Mouse (Mus musculus) layer of hippocampus, postnatal 10 days (tissue): ENCODE measurements around the gene Arhgef28. TPM values are rescaled to one million over a fixed set of nuclear protein-coding genes. Genes with fewer than 3 reads are reported as not detected.

Source experiments
- DNase-seq, 2 experiments: peaks; one replicate each; pipeline ENCODE4 v3.0.0; 2021; ENCODE audit warnings: low spot score in 2 of 2
- total RNA-seq, 2 experiments: library from RNA; stranded (reverse); gene quantifications; 2 replicates each; pipeline ENCODE4 v1.2.3; 2021

Arhgef28 gene
- total RNA-seq, 2 experiments from 2014 or later = 76.3 to 80.5 TPM

DNA sequence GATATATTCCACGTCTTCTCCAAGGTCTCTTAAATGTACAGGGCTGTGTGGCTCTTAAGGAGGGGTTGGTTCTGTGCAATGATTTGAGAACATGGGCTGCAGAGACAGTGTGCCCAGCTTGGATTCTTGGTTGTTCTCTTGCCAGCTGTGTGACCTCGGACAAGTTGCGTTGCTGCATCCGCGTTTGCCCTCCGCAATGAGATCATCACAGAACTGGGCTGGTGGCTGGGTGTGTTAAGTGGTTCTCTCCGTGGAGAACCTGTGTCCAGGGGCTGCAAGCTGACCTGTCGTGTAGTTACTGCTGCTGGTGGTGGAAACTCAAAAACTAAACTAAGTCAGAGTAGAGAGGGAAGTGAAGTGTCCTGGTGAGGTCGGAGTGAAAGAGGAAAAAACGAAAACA lies 279.9 kb downstream of the Arhgef28 start:
- DNase-seq = no peak

DNA sequence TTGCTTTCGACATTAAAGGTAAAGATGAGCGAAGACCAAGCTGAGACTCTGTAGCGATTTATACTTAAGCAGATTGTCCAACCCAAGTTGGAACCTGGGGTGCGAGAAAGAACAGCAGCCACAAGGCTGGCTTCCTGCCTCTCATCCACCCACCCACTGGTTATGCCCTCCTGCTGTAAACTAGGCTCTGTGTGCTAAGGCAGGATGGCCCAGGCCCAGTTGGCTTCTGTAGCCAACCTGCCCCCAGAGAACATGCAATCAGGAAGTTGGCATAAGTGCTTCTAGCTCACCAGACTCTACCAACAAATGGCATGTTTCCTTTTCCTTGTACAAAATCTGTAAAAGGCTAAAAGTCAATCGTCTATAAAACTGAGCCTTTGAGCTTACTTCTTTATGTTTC lies 283.2 kb downstream of the Arhgef28 start:
- peak; percentile 45 to 53 for DNase-seq

DNA sequence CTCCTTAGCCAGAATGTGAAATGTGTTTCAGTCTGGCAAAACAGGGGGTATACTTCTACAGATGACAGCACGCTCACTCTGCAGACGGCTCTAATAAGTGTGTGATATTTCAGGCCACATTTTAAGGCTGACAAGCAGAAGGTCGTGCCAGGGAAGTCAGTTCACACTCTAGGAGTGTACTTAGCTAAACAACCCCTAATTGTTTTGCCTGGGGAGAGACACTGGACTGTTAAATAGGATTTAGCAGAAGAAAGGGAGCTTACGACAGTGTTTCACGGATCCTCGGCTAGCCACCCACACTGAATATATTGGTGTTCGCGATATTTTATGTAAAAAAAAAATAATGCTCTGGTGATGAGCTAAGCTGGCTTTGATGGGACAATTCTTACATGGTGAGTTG lies 286.6 kb downstream of the Arhgef28 start:
- DNase-seq = no peak

DNA sequence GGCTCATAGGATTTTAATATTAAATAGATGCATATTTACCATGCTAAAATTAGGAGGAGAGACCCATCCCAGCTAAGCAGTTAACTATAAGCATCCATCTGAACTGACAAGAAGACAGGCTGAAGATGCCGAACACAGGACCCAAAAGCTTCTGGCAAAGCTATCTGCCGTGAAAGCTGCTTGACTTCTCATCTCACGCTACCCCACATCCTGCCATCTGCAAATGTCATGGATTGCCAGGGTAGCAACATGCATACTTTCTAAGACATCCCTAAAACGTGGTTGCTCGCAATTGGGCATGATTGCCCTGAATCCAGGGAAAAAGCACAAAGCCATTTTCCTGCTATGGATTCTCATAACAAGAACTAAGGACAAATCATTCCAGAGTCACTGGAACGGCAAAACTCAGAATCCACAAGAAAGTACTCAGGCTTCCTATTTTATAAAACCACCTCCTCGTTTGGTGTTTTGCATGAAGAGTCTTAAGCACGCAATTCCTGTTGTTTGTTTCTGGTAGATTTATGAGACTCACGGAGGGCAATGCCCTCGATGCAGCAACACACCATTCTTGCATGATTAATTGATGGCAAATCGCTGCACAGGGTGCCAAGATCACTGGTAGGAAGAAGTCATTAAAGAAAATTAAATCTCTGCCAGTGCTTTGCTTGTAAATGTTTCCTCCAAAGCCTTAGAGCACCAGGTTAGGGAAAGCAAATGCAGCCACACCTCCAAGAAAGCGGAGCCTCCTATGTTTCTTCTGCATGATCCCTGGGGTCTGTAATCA lies 287.9 kb downstream of the Arhgef28 start:
- DNase-seq = no peak

DNA sequence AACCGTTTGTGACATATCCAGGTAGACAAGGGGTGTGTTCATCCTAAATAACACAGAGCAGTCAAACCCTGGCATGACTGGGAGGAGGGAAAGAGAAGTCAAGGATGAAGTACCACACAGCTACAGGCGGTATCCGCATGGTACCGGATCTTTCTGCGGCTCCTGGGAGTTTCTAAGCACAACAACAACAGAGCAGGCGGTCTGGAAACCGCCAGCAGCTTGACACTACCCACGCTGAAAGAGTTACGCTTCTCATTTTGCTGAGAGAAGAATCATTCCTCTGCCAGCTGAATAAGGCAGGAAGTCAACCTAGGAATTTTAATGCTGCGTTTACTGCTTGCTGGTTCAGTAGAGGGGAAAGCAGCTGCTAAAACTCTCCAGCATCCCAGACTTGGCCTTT lies 295.2 kb downstream of the Arhgef28 start:
- peak in 1 of 2 experiments; percentile 39 for DNase-seq

DNA sequence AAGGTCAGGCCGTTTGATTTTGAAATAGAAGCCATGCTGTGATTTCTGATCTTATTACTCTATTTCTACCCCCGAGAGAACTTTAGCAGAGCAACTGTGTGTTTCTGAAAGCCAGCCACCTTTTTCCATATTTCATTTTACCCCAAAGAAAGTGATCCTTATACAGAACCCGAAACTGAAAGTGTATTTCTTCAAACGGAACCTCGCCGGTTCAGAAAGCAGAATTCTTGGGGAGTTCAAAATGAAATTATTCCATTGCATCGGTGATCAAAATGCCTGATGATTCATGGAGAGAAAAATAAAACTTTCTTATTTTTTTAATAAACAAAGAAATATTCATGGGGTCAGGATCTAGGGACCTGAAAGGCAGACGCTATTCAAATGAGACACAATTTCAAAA lies 303.4 kb downstream of the Arhgef28 start:
- DNase-seq = no peak

DNA sequence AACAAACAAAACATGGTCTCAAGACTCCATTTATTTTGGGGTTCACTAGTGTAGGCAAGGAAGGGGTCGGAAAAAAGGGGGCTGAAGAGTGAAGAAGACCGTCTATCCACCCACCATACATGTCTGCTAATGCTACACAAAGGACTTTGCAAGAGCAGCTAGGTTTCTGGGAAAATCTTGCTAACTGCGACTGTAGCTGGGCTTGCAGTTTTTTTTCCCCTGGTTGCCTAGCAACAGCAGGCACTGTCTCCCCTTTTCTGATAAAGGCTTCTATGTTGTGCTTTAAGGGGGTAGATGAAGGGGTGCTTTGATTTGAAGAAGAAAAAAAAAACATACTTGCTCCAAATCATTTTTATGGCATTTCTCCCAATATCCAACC lies 305.9 kb downstream of the Arhgef28 start:
- peak; percentile 37 to 59 for DNase-seq

DNA sequence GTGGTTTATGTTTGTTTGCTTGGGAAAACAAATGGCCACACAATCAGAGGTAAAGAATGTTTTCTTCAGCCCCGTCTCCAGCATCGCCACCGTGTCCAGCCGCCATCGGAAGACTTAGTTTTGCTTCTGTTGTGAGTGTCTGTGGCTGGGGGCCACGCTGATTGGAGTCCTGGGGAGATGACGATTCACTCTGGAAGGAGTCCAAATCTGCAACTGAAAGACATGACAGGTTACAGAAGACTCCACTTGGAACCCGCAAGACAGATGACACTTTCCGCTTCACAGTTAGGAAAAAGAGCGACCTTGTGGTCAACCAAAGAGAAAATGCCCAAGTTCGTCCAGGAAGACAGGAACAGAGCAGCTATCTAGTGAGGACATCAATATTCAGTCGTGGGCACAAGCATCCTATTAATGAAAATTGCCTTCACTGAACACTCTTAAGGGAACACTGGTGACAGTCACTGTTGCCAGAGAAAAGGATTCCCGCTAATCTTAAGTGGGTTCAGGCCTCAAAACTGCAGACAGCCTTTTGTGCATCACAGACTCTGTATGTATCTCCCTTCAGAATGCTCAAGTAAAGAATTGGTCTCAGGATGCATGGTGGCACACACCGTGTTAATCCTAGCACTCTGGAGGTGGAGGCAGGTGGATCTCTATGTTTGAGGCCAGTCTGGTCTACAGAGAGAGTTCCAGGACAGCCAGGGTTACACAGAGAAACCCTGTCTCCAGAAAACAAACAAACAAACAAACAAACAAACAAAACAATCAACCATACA lies 306.4 kb downstream of the Arhgef28 start:
- no peak for DNase-seq

DNA sequence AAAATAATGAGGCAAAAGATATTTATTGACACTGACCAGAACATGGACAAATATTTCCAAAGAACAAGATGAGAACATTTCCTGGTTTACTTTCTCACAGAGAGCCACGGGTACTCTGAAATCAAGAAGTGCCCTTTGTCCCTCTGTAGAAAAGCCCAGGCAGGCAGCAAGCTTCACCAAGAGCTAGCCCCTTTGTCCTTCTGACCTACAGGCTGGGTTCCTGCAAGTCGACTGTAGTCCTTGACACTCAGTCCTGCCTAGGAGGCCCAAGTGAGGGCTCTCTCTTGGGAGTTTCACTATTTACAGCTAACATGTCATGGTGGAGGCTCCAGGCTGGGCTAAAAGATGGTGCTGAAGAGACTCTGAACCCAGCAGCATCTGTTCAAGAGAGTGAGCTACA lies 307.6 kb downstream of the Arhgef28 start:
- no peak for DNase-seq

DNA sequence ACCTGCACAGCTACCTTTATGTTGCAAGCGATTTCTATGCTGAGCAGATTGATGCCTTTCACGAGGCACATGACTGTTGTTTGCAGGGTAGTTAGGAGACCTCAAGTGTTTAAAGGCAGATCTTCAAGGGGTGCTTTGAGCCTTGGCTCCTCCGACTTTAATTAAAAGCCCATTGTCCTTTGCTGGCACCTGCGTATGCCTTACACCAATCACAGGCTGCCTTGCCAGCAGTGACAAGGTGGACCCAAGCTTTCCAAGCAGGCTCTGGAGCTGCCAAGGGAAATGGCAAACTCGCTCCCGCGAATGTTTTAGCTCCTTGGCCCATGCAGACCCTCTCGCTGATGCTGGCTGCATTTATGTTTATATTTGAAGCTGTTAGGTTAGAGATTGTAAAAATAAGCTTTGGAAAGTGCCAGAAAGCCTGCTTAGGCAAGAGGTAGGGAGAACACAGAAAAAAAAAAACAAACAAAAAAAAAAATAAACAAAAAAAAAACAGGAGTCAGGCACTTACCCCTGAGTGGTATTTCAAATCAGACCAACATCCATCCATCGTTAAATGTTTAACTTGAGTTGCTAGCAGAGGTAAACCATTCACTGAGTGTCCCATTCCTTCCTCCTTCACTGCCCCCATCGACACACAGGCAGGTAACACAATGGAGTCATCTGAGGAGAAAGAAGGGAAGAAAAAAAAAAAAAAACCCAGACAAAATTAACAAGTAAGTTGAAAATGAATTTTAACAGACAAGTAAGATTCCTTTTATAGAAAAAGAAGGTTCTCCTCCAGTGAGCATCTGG lies 313.0 kb downstream of the Arhgef28 start:
- peak in 1 of 2 experiments; percentile 39 for DNase-seq

DNA sequence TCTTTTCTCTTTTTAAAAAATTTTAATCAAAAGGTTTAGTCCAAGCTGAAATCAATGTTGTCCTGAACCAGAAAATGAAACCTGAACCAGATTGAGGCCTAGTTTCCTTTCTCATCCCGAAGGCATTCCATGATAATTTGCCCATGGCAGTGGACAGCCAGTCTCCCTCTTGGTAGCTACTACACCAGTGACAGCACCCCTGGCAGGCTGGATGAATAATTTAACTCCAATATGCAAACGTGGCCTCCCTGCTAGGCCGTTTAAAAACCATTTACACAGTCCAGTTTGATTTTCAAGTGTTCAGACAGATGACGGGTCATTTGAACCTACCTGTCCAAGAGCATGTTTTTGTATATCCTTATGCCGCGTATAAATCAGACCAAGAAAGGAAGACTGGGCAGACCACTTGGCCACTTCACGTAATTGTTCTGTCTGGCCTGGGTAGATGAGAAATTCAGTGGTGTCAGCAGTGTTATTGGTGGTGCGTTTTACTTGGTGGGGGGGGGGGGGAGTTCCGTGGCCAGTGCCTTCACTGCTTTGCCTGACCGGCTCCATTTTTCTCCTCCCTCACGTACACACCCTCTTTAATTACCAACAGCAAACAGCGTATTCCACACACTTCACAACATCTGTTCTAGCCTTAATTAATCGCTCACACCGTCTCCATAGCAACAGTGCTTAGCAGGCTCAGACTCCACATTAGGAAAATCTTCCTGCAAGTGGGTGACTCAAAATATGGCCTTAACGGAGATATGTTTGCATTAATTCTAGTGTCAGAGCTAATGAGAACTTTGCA lies 314.0 kb downstream of the Arhgef28 start:
- no peak for DNase-seq

DNA sequence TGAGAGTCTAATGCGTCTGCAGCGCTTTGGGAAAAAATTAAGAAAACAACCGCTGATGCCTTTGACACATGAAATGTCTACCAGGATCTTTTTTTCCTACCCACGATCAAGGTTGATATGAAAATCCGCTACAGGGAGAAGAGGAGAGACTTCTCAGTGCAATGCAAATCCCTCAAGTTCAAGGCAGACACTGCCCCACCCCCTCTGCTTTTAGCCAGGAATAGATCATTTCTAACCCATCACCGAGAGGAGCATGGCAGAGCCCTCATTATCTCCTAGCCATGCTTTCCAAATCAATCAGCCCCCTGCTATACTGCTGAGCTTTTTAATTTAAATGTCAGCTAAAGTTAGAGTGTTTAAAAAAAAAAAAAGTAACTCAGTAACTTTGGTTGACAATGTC lies 318.2 kb downstream of the Arhgef28 start:
- no peak for DNase-seq

DNA sequence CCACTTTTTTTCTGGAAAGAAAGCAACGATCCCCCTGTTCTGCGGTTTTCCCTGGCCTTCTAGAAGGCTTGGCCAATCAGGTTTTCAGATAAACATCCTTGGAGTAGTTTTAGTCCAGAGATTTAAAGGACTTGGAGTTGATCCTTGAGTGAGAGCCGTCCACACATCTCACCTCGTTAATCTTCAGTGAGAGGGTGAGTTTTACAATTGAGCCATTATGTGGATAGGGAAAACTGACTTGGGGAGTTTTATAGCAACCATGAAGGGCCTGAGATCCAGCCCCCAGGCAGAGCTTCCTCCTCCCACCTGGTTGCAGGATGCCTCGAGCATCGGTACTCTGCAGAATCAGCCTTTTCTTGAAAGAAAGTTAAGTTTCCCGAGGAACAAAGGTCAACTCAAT lies 318.7 kb downstream of the Arhgef28 start:
- no peak for DNase-seq

DNA sequence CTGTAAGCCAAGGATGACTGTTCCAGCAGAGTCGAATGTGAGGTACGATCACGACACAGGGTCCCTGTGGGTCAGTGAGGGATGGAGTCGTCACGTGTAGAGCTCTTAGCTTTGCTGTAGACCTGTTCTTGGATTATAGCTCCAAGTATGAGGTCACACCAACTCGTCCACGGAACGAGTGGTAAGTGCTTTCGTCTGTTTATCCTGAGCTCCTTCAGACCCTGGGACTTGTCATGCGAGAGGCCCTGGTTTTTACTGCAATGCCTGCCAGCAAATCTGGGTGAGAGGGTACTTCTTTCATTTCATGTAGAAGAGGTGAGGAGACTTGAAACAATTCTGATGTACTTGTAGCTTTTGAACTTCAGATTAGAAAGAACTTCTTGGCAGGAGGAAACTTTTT lies 322.6 kb downstream of the Arhgef28 start:
- no peak for DNase-seq

DNA sequence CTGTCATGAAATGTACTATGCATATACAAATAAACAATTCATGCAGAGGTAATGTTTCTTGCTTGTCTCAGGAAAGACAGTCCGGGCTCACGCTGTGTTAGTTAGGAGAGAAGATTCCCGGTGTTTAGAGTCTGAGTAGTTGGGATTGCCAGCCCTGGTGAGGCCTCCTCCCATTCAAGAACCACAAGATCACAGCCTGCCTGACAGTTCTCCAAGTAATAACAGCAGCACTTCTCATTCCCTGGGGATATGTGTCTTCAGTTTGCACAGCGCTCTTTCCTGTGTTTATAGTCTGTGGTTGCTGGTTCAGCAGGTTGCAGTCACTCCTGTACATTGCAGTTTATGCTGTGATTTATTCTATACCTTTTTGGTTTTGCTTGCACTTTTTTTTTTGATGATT lies 329.8 kb downstream of the Arhgef28 start:
- DNase-seq = no peak

DNA sequence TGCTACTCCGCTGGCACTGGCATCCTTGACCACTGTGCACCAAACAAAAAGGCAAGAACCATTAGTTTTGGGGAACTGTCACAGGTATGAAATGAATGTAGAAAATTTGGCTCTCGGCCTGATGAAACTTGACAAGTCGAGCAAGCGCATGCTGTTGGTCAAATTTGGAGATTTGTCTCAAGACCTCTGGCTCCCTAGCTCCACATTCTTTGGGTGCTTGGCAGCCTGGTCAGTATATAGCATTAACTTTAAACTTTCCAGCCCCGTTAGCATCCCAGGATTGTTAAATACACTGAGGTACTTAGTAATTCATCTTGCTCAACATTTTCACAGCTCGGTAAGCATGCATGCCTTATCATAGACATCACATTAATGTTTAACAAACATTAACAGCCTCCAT lies 330.2 kb downstream of the Arhgef28 start:
- no peak for DNase-seq

DNA sequence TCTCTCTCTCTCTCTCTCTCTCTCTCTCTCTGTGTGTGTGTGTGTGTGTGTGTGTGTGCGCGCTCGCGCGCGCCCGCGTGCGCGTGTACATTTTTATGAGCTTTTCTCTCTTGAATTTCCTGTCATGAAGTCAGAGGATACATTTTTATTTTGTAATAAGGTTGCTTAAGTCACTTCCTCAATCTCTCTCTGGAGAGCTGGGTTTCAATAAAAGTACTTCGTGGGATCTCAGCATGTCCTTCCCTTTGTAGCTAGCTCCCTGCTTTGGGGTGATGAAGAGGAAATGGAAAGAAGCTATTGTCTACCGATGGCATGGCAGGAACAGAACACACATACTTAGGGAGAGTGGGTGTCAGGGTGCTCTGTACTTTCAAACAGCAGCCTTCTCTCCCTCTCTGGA lies 336.8 kb downstream of the Arhgef28 start:
- no peak for DNase-seq

DNA sequence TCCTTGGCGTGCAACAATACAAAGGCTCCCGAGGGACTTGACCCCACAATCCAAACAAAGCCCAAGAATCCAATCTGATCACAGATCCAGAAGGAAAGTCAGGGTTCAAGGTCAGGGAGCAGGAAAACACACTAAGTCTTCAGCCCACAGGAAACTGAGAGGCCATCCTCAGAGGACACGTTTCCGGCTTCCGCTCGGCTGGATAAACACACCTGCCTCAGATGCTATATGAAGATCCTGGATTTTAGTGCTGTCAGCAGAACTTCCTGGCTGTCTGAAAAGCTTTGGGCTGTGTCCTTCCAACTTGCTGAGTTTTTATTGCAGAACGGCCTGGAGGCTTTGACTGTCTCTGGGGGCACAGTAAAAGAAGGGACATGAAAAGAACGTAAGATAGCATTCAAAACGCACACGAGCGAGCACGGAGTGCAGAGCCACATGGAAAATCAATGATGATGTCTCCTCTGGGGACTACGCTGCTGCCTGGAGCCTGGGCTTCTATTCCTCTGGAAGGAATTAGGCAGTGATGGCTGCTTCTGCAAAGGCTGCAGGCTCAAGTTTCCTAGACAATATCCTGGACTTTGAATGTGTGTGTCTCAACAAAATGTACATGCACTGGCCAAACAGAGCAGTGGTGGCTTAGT lies 338.8 kb downstream of the Arhgef28 start:
- no peak for DNase-seq

DNA sequence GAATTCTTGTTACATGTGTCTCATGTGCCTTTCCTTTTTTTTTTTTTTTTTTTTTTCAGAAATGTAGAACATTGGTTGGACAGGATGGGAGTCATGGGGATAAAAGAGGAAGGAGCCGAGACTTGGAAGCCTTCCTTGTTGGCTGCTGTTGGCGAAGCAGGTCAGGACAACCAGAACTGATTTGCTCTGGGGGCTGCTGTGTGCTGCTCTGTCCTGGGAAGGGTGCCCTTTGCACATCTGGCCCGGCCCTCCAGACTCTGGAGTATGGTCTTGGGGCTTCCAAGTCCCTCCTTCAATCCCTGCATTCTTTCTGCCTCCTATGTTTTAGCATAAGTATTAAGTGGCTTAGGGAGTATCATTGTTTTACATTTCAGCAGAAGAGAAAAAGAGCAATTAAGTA lies 347.2 kb downstream of the Arhgef28 start:
- DNase-seq = no peak

DNA sequence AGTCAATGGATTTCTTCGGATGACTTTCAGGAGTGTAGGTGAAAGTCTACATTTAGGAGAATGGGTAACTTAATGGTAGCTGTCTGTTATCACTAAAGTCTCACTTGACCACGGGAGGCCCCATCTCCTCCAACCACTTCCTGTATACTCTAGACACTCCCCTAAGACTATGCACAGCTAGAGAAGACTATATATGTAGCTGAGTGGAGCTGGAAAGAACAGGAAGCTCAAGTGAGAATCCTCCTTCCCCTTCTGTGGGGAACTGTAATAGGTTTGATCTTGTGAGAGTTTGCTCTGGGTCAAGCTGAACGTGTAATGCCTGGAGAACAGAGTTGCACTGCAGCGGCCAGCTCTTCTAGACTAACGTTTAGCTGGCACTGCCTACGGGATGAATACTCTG lies 348.4 kb downstream of the Arhgef28 start:
- no peak for DNase-seq
